Mouse (Mus musculus) brain, embryonic 14.5 days (tissue): ENCODE measurements at regions not wholly inside any gene's neighbourhood (a gene's known extent, or its start where the extent isn't known, plus 50 kb on each side); places are given as distances from the start of the nearest gene placed in this dataset.

Source experiments
- CTCF ChIP-seq: fragments of 200-500 bp; IDR thresholded peaks from 2 replicates; pipeline ENCODE4 v1.5.1; 2012; ENCODE audit warnings: inconsistent platforms, mild to moderate bottlenecking, moderate library complexity, borderline replicate concordance; ENCODE audit not compliant: insufficient read depth, insufficient read length; ENCODE audit errors: extremely low read depth
- POLR2A ChIP-seq: fragments of 200-500 bp; IDR thresholded peaks from 2 replicates; pipeline ENCODE4 v1.6.1; 2012; ENCODE audit warnings: mild to moderate bottlenecking, inconsistent platforms, borderline replicate concordance; ENCODE audit not compliant: poor library complexity, insufficient read depth, insufficient read length, severe bottlenecking; ENCODE audit errors: extremely low read depth

- no peak for TF ChIP-seq POLR2A
- no peak for TF ChIP-seq CTCF
These were observed 141.2 kb upstream of the Hs6st1 start for GRCm38 (mm10) chr1:35927049-35927415.
